ENCODE assay signal across 26 mouse cellular contexts in genomic region chr5:49965810-49966209, GRCm38 (mm10).
A peak's percentile ranks its signal among the peaks of the same experiment; 100 is the strongest.
DNase-seq lines count a peak whose midpoint lies in the region; ATAC-seq and TF ChIP-seq lines count a peak whose summit lies in the region.
"Had no signal": no experiment of that assay in that cellular context is flagged by ENCODE, and none has a peak within 500 bp of the region (broad histone marks: within the 10 kb centered on the region; RNA-seq: fewer than 3 reads in every experiment).

No protein-coding gene starts in this region.

- TF ChIP-seq EP300 in heart, adult 2 months (IDR thresholded peaks at IDR 0.05; ENCODE audit: insufficient read depth, low read depth, low read length) = no peak

- no peak overlapping the region for H3K4me3 ChIP-seq in heart, embryonic 10.5 days
- H3K4me3 ChIP-seq in heart, adult 2 months = no peak overlapping the region
- no peak overlapping the region for H3K4me3 ChIP-seq in lung, embryonic 15.5 days
- H3K4me3 ChIP-seq in midbrain, postnatal 0 days (ENCODE audit: low read depth, low read length) = no peak overlapping the region
- H3K4me3 ChIP-seq: embryonic facial prominence, embryonic 10.5 days; embryonic facial prominence, embryonic 13.5 days; erythroblast, embryonic 14.5 days; forebrain, embryonic 12.5 days; forebrain, embryonic 15.5 days; hindbrain, embryonic 10.5 days; hindbrain, embryonic 13.5 days had no signal

- DNase-seq in heart, embryonic 10.5 days (ENCODE audit: low spot score) = peak; percentile 35
- no peak for DNase-seq in heart, adult 2 months
- peak; percentile 46 for DNase-seq in lung, postnatal 10 days
- peak; percentile 58 for DNase-seq in lung, postnatal 36 days
- no peak for DNase-seq in spleen, adult 12 weeks (ENCODE audit: low spot score)
- DNase-seq in left cerebral cortex, adult 9 months (ENCODE audit: low spot score in 2 of 2) = no peak
- no peak for DNase-seq in midbrain, postnatal 0 days (ENCODE audit: low spot score)
- DNase-seq: adrenal gland, postnatal 10 days; cerebellum, adult 11 months; cerebellum, adult 2 months; cerebellum, adult 9-11 months; cerebellum, postnatal 25 days; gastrocnemius, postnatal 14 days; heart, adult 18-20 months had no signal

- no peaks in the 10 kb centered on the region for H3K9me3 ChIP-seq in heart, embryonic 10.5 days
- H3K9me3 ChIP-seq in lung, embryonic 15.5 days = no peaks in the 10 kb centered on the region
- no peaks in the 10 kb centered on the region for H3K9me3 ChIP-seq in midbrain, postnatal 0 days (ENCODE audit: low read length)
- H3K9me3 ChIP-seq: embryonic facial prominence, embryonic 10.5 days; embryonic facial prominence, embryonic 13.5 days; forebrain, embryonic 12.5 days; forebrain, embryonic 15.5 days; hindbrain, embryonic 10.5 days; hindbrain, embryonic 13.5 days had no signal

- ATAC-seq in lung, embryonic 15.5 days (ENCODE audit: borderline replicate concordance, extremely low read depth, low FRiP score, low TSS enrichment) = no peak
- ATAC-seq in midbrain, postnatal 0 days (ENCODE audit: low FRiP score) = no peak
- ATAC-seq: activated CD4-positive, CD25-positive, alpha-beta regulatory T cell, adult 4 months; CD4-positive, CD25-positive, alpha-beta regulatory T cell, adult 4 months; forebrain, embryonic 15.5 days; hindbrain, embryonic 16.5 days had no signal

- TF ChIP-seq CTCF in heart, adult 2 months (IDR thresholded peaks at IDR 0.05) = no peak
- no peak for TF ChIP-seq CTCF in midbrain, postnatal 0 days (IDR thresholded peaks at IDR 0.05)

- no peaks in the 10 kb centered on the region for H3K79me2 ChIP-seq in heart, adult 2 months (replicated peaks; ENCODE audit: control insufficient read depth, insufficient read depth, low read length)

- no peak overlapping the region for H3K27ac ChIP-seq in heart, embryonic 10.5 days
- no peak overlapping the region for H3K27ac ChIP-seq in heart, adult 2 months
- peak overlapping the region; percentile 37; the same call in 1 of the 2 replicates for H3K27ac ChIP-seq in lung, embryonic 15.5 days
- no peak overlapping the region for H3K27ac ChIP-seq in midbrain, postnatal 0 days (ENCODE audit: low read depth, low read length)
- H3K27ac ChIP-seq: embryonic facial prominence, embryonic 10.5 days; embryonic facial prominence, embryonic 13.5 days; forebrain, embryonic 12.5 days; forebrain, embryonic 15.5 days; hindbrain, embryonic 10.5 days; hindbrain, embryonic 13.5 days had no signal

- TF ChIP-seq POLR2A in heart, adult 2 months (IDR thresholded peaks at IDR 0.05; ENCODE audit: insufficient read depth, low read depth, low read length) = no peak

- intact Hi-C loops in heart, adult 2 months (cut with DNase I) = no loop called here

- H3K36me3 ChIP-seq in heart, embryonic 10.5 days = peaks cover 28% of the 10 kb centered on the region
- no peaks in the 10 kb centered on the region for H3K36me3 ChIP-seq in heart, adult 2 months (ENCODE audit: control insufficient read depth, insufficient read depth, low read length)
- H3K36me3 ChIP-seq in lung, embryonic 15.5 days = peaks cover 39% of the 10 kb centered on the region
- peaks cover 14% of the 10 kb centered on the region for H3K36me3 ChIP-seq in midbrain, postnatal 0 days (ENCODE audit: insufficient read depth, low read length)

- H3K4me1 ChIP-seq in heart, embryonic 10.5 days = peaks cover 3% of the 10 kb centered on the region; the same call in 1 of the 2 replicates
- peaks cover 3% of the 10 kb centered on the region for H3K4me1 ChIP-seq in heart, adult 2 months (ENCODE audit: control insufficient read depth, insufficient read depth, low read length)
- H3K4me1 ChIP-seq in lung, embryonic 15.5 days = no peaks in the 10 kb centered on the region
- no peaks in the 10 kb centered on the region for H3K4me1 ChIP-seq in midbrain, postnatal 0 days (ENCODE audit: insufficient read depth, low read length)
- H3K4me1 ChIP-seq: embryonic facial prominence, embryonic 10.5 days; embryonic facial prominence, embryonic 13.5 days; forebrain, embryonic 12.5 days; forebrain, embryonic 15.5 days; hindbrain, embryonic 10.5 days; hindbrain, embryonic 13.5 days had no signal

- WGBS in heart, embryonic 10.5 days = 58% methylated on average over 8 of the region's 8 CpGs
- WGBS in heart, adult 2 months = 36% methylated on average over 8 of the region's 8 CpGs
- 63% methylated on average over 8 of the region's 8 CpGs for WGBS in lung, embryonic 15.5 days
- WGBS in midbrain, postnatal 0 days = 66% methylated on average over 8 of the region's 8 CpGs

- no peaks in the 10 kb centered on the region for H3K27me3 ChIP-seq in heart, embryonic 10.5 days (ENCODE audit: insufficient read depth, poor library complexity, severe bottlenecking)
- H3K27me3 ChIP-seq in heart, adult 2 months (ENCODE audit: control insufficient read depth, insufficient read depth, low read length) = no peaks in the 10 kb centered on the region
- H3K27me3 ChIP-seq in lung, embryonic 15.5 days = no peaks in the 10 kb centered on the region
- H3K27me3 ChIP-seq in midbrain, postnatal 0 days (ENCODE audit: insufficient read depth, low read length) = no peaks in the 10 kb centered on the region
- H3K27me3 ChIP-seq: embryonic facial prominence, embryonic 13.5 days; forebrain, embryonic 12.5 days; forebrain, embryonic 15.5 days; hindbrain, embryonic 13.5 days had no signal

- H3K9ac ChIP-seq in heart, adult 2 months (ENCODE audit: low read depth, low read length) = no peak overlapping the region
- H3K9ac ChIP-seq in lung, embryonic 15.5 days = no peak overlapping the region
- H3K9ac ChIP-seq in midbrain, postnatal 0 days (replicated peaks; ENCODE audit: low read length, poor library complexity, severe bottlenecking) = no peak overlapping the region
- H3K9ac ChIP-seq: embryonic facial prominence, embryonic 13.5 days; forebrain, embryonic 12.5 days; forebrain, embryonic 15.5 days; hindbrain, embryonic 13.5 days had no signal

- no peak overlapping the region for H3K4me2 ChIP-seq in lung, embryonic 15.5 days
- H3K4me2 ChIP-seq in midbrain, postnatal 0 days (ENCODE audit: low read depth, low read length, poor library complexity, severe bottlenecking) = no peak overlapping the region
- H3K4me2 ChIP-seq: embryonic facial prominence, embryonic 13.5 days; forebrain, embryonic 12.5 days; forebrain, embryonic 15.5 days; heart, embryonic 11.5 days; hindbrain, embryonic 13.5 days had no signal

Comparison
In these comparisons a context has a peak if more than half of its experiments do, and no peak if none do; other contexts are left out.
1. DNase-seq: peak in heart, embryonic 10.5 days (single experiment), lung, postnatal 10 days (single experiment) and lung, postnatal 36 days (single experiment); none in heart, adult 2 months (0 of 2), spleen, adult 12 weeks (single experiment), left cerebral cortex, adult 9 months (0 of 2) and midbrain, postnatal 0 days (single experiment).